Mouse (Mus musculus) heart, adult 2 months (tissue): ENCODE measurements at regions not wholly inside any gene's neighbourhood (a gene's known extent, or its start where the extent isn't known, plus 50 kb on each side); places are given as distances from the start of the nearest gene placed in this dataset.

Source experiments
- DNase-seq, 2 experiments: peaks; one replicate each; pipeline ENCODE4 v3.0.0; 2021
- H3K27ac ChIP-seq: fragments of 200-600 bp; 2 replicates; pipeline ENCODE4 v1.8.1; 2022
- H3K27me3 ChIP-seq: fragments of 200-500 bp; 2 replicates; pipeline ENCODE4 v1.6.1; 2012; ENCODE audit warnings: mild to moderate bottlenecking, low read length, inconsistent platforms, mixed read lengths; ENCODE audit not compliant: control insufficient read depth, insufficient read depth
- H3K36me3 ChIP-seq: fragments of 200-500 bp; 2 replicates; pipeline ENCODE4 v1.6.1; 2012; ENCODE audit warnings: low read length, inconsistent platforms; ENCODE audit not compliant: control insufficient read depth, insufficient read depth
- H3K4me1 ChIP-seq: fragments of 200-500 bp; 2 replicates; pipeline ENCODE4 v1.6.1; 2011; ENCODE audit warnings: low read length; ENCODE audit not compliant: control insufficient read depth, insufficient read depth
- H3K4me3 ChIP-seq: fragments of 200-600 bp; 2 replicates; pipeline ENCODE4 v1.8.1; 2022
- H3K79me2 ChIP-seq: fragments of 200-500 bp; replicated peaks from 2 replicates; pipeline ENCODE4 v1.6.1; 2012; ENCODE audit warnings: mild to moderate bottlenecking, inconsistent platforms, low read length, moderate library complexity, mixed read lengths; ENCODE audit not compliant: control insufficient read depth, insufficient read depth
- H3K9ac ChIP-seq: fragments of 200-500 bp; 2 replicates; pipeline ENCODE4 v1.6.1; 2012; ENCODE audit warnings: low read depth, mild to moderate bottlenecking, control low read depth, inconsistent platforms, low read length, mixed read lengths
- CTCF ChIP-seq: fragments of 200-600 bp; IDR thresholded peaks from 2 replicates; pipeline ENCODE4 v1.8.1; 2022; ENCODE audit warnings: antibody characterized with exemption, mild to moderate bottlenecking, moderate library complexity
- EP300 ChIP-seq: fragments of 200-500 bp; IDR thresholded peaks from 2 replicates; pipeline ENCODE4 v1.6.1; 2011; ENCODE audit warnings: low read depth, low read length, control low read depth; ENCODE audit not compliant: insufficient read depth
- POLR2A ChIP-seq: fragments of 200-500 bp; IDR thresholded peaks from 2 replicates; pipeline ENCODE4 v1.6.1; 2011; ENCODE audit warnings: mild to moderate bottlenecking, low read depth, low read length, control low read depth; ENCODE audit not compliant: insufficient read depth
- WGBS: fragments of 180-500 bp; shearing (Covaris S2); methylation state at CpG from one replicate; pipeline ENCODE4 v1.1.7; 2018; 5-methylcytosine and 5-hydroxymethylcytosine counted together
- intact Hi-C: fragments of 180-260 bp; cut with DNase I; formaldehyde crosslinking; loops from one replicate; pipeline ENCODE4 v1.15.1; 2025

GRCm38 (mm10) chr13:110683259-110684041, 288.6 kb downstream of the Plk2 start:
- peaks cover 3% of the 10 kb centered on the region for H3K4me1 ChIP-seq
- no peaks in the 10 kb centered on the region for H3K36me3 ChIP-seq
- no peak overlapping the region for H3K4me3 ChIP-seq
- no peaks in the 10 kb centered on the region for H3K79me2 ChIP-seq
- intact Hi-C loops: no loop called here
- H3K27ac ChIP-seq: peak overlapping the region; percentile 47
- H3K27me3 ChIP-seq: no peaks in the 10 kb centered on the region
- H3K9ac ChIP-seq: no peak overlapping the region
- WGBS: 41% methylated on average over 11 of the region's 11 CpGs
- DNase-seq: peak in 1 of 2 experiments; percentile 12
- TF ChIP-seq POLR2A: no peak
- no peak for TF ChIP-seq EP300
- TF ChIP-seq CTCF: no peak

GRCm38 (mm10) chr13:110688796-110689195, 293.9 kb downstream of the Plk2 start:
- intact Hi-C loops: no loop called here

GRCm38 (mm10) chr13:110690501-110691255, 295.8 kb downstream of the Plk2 start:
- TF ChIP-seq POLR2A: no peak
- no peak for TF ChIP-seq EP300
- TF ChIP-seq CTCF: no peak
- Histone ChIP-seq H3K4me3 (no peak overlapping the region), H3K36me3 (peaks cover 19% of the 10 kb centered on the region), H3K27me3 (no peaks in the 10 kb centered on the region), H3K79me2 (no peaks in the 10 kb centered on the region), H3K9ac (no peak overlapping the region), H3K4me1 (peaks cover 8% of the 10 kb centered on the region), H3K27ac (peak overlapping the region; percentile 19)
- WGBS: 13% methylated on average over 10 of the region's 10 CpGs
- DNase-seq: peak; percentile 36 to 45
- intact Hi-C loops: loop anchor here (5.0 kb wide), 1 partner anchor 133 kb away; no protein-coding TSS in a partner anchor

More at GRCm38 (mm10) chr13:110688796-110689195, 293.9 kb downstream of the Plk2 start:
- no peaks in the 10 kb centered on the region for H3K27me3 ChIP-seq
- H3K79me2 ChIP-seq: no peaks in the 10 kb centered on the region
- H3K4me3 ChIP-seq: no peak overlapping the region
- no peak overlapping the region for H3K9ac ChIP-seq
- no peak for DNase-seq
- WGBS: 82% methylated on average over 3 of the region's 3 CpGs
- no peak overlapping the region for H3K27ac ChIP-seq
- H3K4me1 ChIP-seq: peaks cover 8% of the 10 kb centered on the region
- TF ChIP-seq POLR2A (no peak), EP300 (no peak), CTCF (no peak)
- peaks cover 15% of the 10 kb centered on the region for H3K36me3 ChIP-seq

GRCm38 (mm10) chr13:110692696-110693095, 297.9 kb downstream of the Plk2 start:
- Histone ChIP-seq H3K9ac (no peak overlapping the region), H3K4me1 (peaks cover 12% of the 10 kb centered on the region), H3K27me3 (no peaks in the 10 kb centered on the region), H3K36me3 (peaks cover 25% of the 10 kb centered on the region), H3K79me2 (no peaks in the 10 kb centered on the region), H3K27ac (peak overlapping the region; percentile 28; the same call in 1 of the 2 replicates), H3K4me3 (no peak overlapping the region)
- intact Hi-C loops: loop anchor here (5.0 kb wide), 1 partner anchor 135 kb away; no protein-coding TSS in a partner anchor
- WGBS: 45% methylated on average over 5 of the region's 5 CpGs
- TF ChIP-seq EP300 (no peak), CTCF (no peak), POLR2A (no peak)
- DNase-seq: no peak

- Histone ChIP-seq H3K9ac (no peak overlapping the region), H3K36me3 (peaks cover 25% of the 10 kb centered on the region), H3K4me3 (no peak overlapping the region), H3K27ac (peak overlapping the region; percentile 59), H3K27me3 (no peaks in the 10 kb centered on the region), H3K79me2 (no peaks in the 10 kb centered on the region), H3K4me1 (peaks cover 12% of the 10 kb centered on the region)
- 57% methylated on average over 6 of the region's 6 CpGs for WGBS
- intact Hi-C loops: loop anchor here (5.0 kb wide), 5 partner anchors 52 to 298 kb away; partner anchors contain the start of gene Plk2
- TF ChIP-seq CTCF (no peak), POLR2A (0 out of 2 replicates have a peak, but pooled peaks have one; percentile 13), EP300 (no peak)
- DNase-seq: no peak
These were observed 300.0 kb downstream of the Plk2 start for GRCm38 (mm10) chr13:110694876-110695275.
